Mouse (Mus musculus) neural tube, embryonic 10.5 days (tissue): ENCODE results near the gene Gpx4.
A peak's percentile ranks its signal among the peaks of the same experiment; 100 is the strongest.

Experiments
- DNase-seq: peaks from one replicate; pipeline ENCODE4 v3.0.0-alpha.2; 2017; ENCODE audit warnings: low spot score; ENCODE audit errors: extremely low spot score

Gene Gpx4

GRCm38 (mm10) chr10:80072623-80073489 lies 25.9 kb downstream of the Gpx4 start:
- DNase-seq = no peak

- DNase-seq = no peak
Observed at GRCm38 (mm10) chr10:80074813-80075601, 28.0 kb downstream of the Gpx4 start.

- no peak for DNase-seq
Observed at GRCm38 (mm10) chr10:80075924-80076323, 29.0 kb downstream of the Gpx4 start.

GRCm38 (mm10) chr10:80076386-80076785 lies 29.4 kb downstream of the Gpx4 start:
- no peak for DNase-seq

GRCm38 (mm10) chr10:80077312-80077711 lies 30.3 kb downstream of the Gpx4 start:
- no peak for DNase-seq

GRCm38 (mm10) chr10:80078366-80078765 lies 31.4 kb downstream of the Gpx4 start:
- DNase-seq = no peak

- no peak for DNase-seq
Observed at GRCm38 (mm10) chr10:80080396-80081070, 33.6 kb downstream of the Gpx4 start.

GRCm38 (mm10) chr10:80081075-80081474 lies 34.1 kb downstream of the Gpx4 start:
- no peak for DNase-seq

- no peak for DNase-seq
Observed at GRCm38 (mm10) chr10:80084817-80085487, 38.0 kb downstream of the Gpx4 start.

- no peak for DNase-seq
Observed at GRCm38 (mm10) chr10:80086847-80087246, 39.9 kb downstream of the Gpx4 start.

- DNase-seq = no peak
Observed at GRCm38 (mm10) chr10:80087483-80087882, 40.5 kb downstream of the Gpx4 start.

GRCm38 (mm10) chr10:80089146-80089545 lies 42.2 kb downstream of the Gpx4 start:
- DNase-seq = no peak

GRCm38 (mm10) chr10:80091527-80091926 lies 44.6 kb downstream of the Gpx4 start:
- no peak for DNase-seq

- no peak for DNase-seq
Observed at GRCm38 (mm10) chr10:80092690-80093089, 45.7 kb downstream of the Gpx4 start.

GRCm38 (mm10) chr10:80094085-80094484 lies 47.1 kb downstream of the Gpx4 start:
- DNase-seq = no peak

- no peak for DNase-seq
Observed at GRCm38 (mm10) chr10:80094684-80095083, 47.7 kb downstream of the Gpx4 start.

GRCm38 (mm10) chr10:80095547-80095946 lies 48.6 kb downstream of the Gpx4 start:
- no peak for DNase-seq

- no peak for DNase-seq
Observed at GRCm38 (mm10) chr10:80097275-80097674, 50.3 kb downstream of the Gpx4 start.

GRCm38 (mm10) chr10:80098630-80099029 lies 51.7 kb downstream of the Gpx4 start:
- no peak for DNase-seq

- no peak for DNase-seq
Observed at GRCm38 (mm10) chr10:80100982-80101381, 54.0 kb downstream of the Gpx4 start.

- DNase-seq = peak; percentile 90
Observed at GRCm38 (mm10) chr10:80102216-80102915, 55.4 kb downstream of the Gpx4 start.
